Mouse (Mus musculus) lung, postnatal 0 days (tissue): ENCODE measurements at regions not wholly inside any gene's neighbourhood (a gene's known extent, or its start where the extent isn't known, plus 50 kb on each side); places are given as distances from the start of the nearest gene placed in this dataset.

Source experiments
- ATAC-seq: fragments of 200-750 bp; cut with Nextera tagmentation; 2 replicates; pipeline ENCODE4 v1.8.0; 2017; ENCODE audit warnings: moderate library complexity
- DNase-seq: peaks from one replicate; pipeline ENCODE4 v3.0.0-alpha.2; 2016; ENCODE audit warnings: low spot score
- H3K27ac ChIP-seq: fragments of 300-500 bp; sonication (generic); 2 replicates; pipeline ENCODE4 v1.5.1; 2014; ENCODE audit warnings: antibody characterized with exemption, mild to moderate bottlenecking, low read length, mixed read lengths
- H3K27me3 ChIP-seq: fragments of 300-500 bp; sonication (generic); replicated peaks from 2 replicates; pipeline ENCODE4 v1.6.1; 2014; ENCODE audit warnings: low read length, mixed read lengths; ENCODE audit not compliant: insufficient read depth
- H3K36me3 ChIP-seq: fragments of 300-500 bp; sonication (generic); 2 replicates; pipeline ENCODE4 v1.6.1; 2014; ENCODE audit warnings: low read length, mixed read lengths; ENCODE audit not compliant: insufficient read depth
- H3K4me1 ChIP-seq: fragments of 300-500 bp; sonication (generic); 2 replicates; pipeline ENCODE4 v1.6.1; 2014; ENCODE audit warnings: antibody characterized with exemption, low read depth, low read length, mixed read lengths; ENCODE audit not compliant: insufficient read depth
- H3K4me2 ChIP-seq: fragments of 300-500 bp; sonication (generic); replicated peaks from 2 replicates; pipeline ENCODE4 v1.6.1; 2014; ENCODE audit warnings: low read depth, mild to moderate bottlenecking, low read length, moderate library complexity, mixed read lengths
- H3K4me3 ChIP-seq: fragments of 300-500 bp; sonication (generic); 2 replicates; pipeline ENCODE4 v1.5.1; 2014; ENCODE audit warnings: low read depth, low read length
- H3K9ac ChIP-seq: fragments of 300-500 bp; sonication (generic); replicated peaks from 2 replicates; pipeline ENCODE4 v1.6.1; 2014; ENCODE audit warnings: low read depth, mild to moderate bottlenecking
- H3K9me3 ChIP-seq: fragments of 300-500 bp; sonication (generic); 2 replicates; pipeline ENCODE4 v1.6.1; 2016; ENCODE audit warnings: low read length, mixed read lengths
- CTCF ChIP-seq: IDR thresholded peaks from 2 replicates; pipeline ENCODE4 v1.5.1; 2016; ENCODE audit warnings: antibody characterized with exemption, mild to moderate bottlenecking
- EP300 ChIP-seq: IDR thresholded peaks from 2 replicates; pipeline ENCODE4 v1.6.1; 2016; ENCODE audit warnings: antibody characterized with exemption, mild to moderate bottlenecking, control low read depth
- WGBS: fragments of 180-500 bp; shearing (Covaris S2); extraction: QIAGEN DNeasy Blood & Tissue Kit; methylation state at CpG from one replicate; pipeline ENCODE4 v1.1.7; 2014; 5-methylcytosine and 5-hydroxymethylcytosine counted together

DNA sequence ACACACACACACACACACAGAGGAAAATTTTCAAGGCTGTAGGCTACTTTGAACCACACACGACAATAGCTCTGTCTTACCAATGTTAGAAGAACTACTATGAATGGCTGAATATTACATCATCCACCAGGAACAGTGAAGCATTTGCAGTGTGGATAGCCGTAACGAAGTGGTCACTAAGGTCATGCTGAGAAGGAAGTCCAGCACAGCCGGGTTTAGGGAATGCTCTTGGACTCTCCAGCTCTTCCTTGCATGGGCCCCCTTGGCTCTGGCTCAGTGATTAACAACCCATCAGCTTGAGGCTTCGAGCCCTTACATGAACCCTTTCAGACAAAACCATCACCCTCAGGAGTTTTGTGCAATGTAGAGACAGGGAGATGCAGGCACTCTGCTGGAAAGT is 245.3 kb downstream of the Adamts20 start:
- Histone ChIP-seq H3K27me3 (no peaks in the 10 kb centered on the region), H3K27ac (no peak overlapping the region), H3K9ac (no peak overlapping the region), H3K9me3 (no peaks in the 10 kb centered on the region), H3K4me1 (peaks cover 9% of the 10 kb centered on the region; the same call in 1 of the 2 replicates), H3K4me2 (no peak overlapping the region), H3K4me3 (no peak overlapping the region), H3K36me3 (no peaks in the 10 kb centered on the region)
- no peak for TF ChIP-seq EP300
- TF ChIP-seq CTCF = no peak
- 0 out of 2 replicates have a peak, but pooled peaks have one; percentile 15 for ATAC-seq
- WGBS = 45% methylated on average over 5 of the region's 5 CpGs
- DNase-seq = peak; percentile 13

GRCm38 (mm10) chr15:94216703-94217102 is 248.5 kb downstream of the Adamts20 start:
- WGBS = 68% methylated on average over 2 of the region's 2 CpGs
- Histone ChIP-seq H3K27ac (no peak overlapping the region), H3K4me2 (no peak overlapping the region), H3K36me3 (no peaks in the 10 kb centered on the region), H3K4me1 (peaks cover 9% of the 10 kb centered on the region; the same call in 1 of the 2 replicates), H3K9me3 (no peaks in the 10 kb centered on the region), H3K4me3 (no peak overlapping the region), H3K27me3 (no peaks in the 10 kb centered on the region), H3K9ac (no peak overlapping the region)
- ATAC-seq = peak; percentile 75
- peak; percentile 79 for DNase-seq
- no peak for TF ChIP-seq EP300
- no peak for TF ChIP-seq CTCF

DNA sequence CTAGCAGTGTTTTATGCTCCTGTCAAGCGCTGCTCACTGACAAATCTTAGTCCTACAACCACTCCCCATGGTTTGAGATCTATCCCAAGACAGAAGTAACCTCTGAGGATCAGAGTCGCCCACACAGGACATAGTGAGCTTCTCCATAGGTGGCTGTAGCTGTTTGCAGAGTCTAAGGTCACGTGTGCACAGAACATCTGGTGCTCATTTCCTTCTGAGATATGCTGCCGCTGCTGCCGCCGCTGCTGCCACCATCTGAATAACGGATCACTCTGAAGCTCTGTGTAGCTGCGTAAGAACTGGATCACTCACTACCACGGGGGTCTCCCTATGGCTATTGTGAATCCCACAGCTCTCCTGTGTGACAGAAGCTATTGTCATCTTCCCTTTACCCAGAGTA is 250.8 kb downstream of the Adamts20 start:
- no peak for ATAC-seq
- Histone ChIP-seq H3K9me3 (no peaks in the 10 kb centered on the region), H3K4me2 (no peak overlapping the region), H3K36me3 (no peaks in the 10 kb centered on the region), H3K27ac (no peak overlapping the region), H3K9ac (no peak overlapping the region), H3K4me3 (no peak overlapping the region), H3K4me1 (no peaks in the 10 kb centered on the region), H3K27me3 (no peaks in the 10 kb centered on the region)
- WGBS = 15% methylated on average over 9 of the region's 9 CpGs
- no peak for DNase-seq
- TF ChIP-seq CTCF (no peak), EP300 (no peak)

- ATAC-seq (no peak), DNase-seq (peak; percentile 83)
- no peaks in the 10 kb centered on the region for H3K36me3 ChIP-seq
- no peaks in the 10 kb centered on the region for H3K27me3 ChIP-seq
- H3K9me3 ChIP-seq = no peaks in the 10 kb centered on the region
- no peaks in the 10 kb centered on the region for H3K4me1 ChIP-seq
- 25% methylated on average over 4 of the region's 4 CpGs for WGBS
- H3K9ac ChIP-seq = no peak overlapping the region
- H3K4me3 ChIP-seq = no peak overlapping the region
- H3K4me2 ChIP-seq = no peak overlapping the region
- TF ChIP-seq EP300 = no peak
- TF ChIP-seq CTCF = peak; percentile 84
- no peak overlapping the region for H3K27ac ChIP-seq
These were observed 251.8 kb downstream of the Adamts20 start for GRCm38 (mm10) chr15:94213393-94213792.

GRCm38 (mm10) chr15:94208476-94208875 is 256.7 kb downstream of the Adamts20 start:
- no peak for TF ChIP-seq EP300
- TF ChIP-seq CTCF = no peak
- ATAC-seq (peak; percentile 53; the same call in 1 of the 2 replicates), DNase-seq (peak; percentile 65)
- Histone ChIP-seq H3K27ac (no peak overlapping the region), H3K9me3 (no peaks in the 10 kb centered on the region), H3K4me1 (no peaks in the 10 kb centered on the region), H3K27me3 (no peaks in the 10 kb centered on the region), H3K9ac (no peak overlapping the region), H3K4me2 (no peak overlapping the region), H3K4me3 (no peak overlapping the region), H3K36me3 (no peaks in the 10 kb centered on the region)
- WGBS = 8% methylated on average over 1 of the region's 1 CpGs

DNA sequence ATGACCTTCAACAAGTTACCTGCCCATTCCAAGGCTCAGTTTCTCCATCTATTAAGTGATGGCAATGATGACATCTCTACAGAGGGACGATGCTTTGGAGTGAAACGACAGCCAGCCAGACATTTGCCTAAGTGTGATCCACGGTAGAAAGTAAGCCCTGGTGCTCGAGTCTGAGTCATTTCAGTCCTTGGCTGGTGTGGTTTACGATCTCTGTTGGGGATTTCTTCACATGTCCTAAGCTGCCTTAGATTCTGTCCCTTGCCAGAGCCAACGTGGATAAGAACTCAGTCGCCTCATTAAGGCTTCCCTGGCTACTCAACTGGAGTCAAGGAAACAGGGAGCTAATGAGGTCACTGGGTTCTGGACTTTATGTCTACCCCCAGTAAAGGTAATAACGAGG is 258.8 kb downstream of the Adamts20 start:
- 78% methylated on average over 8 of the region's 8 CpGs for WGBS
- no peak for DNase-seq
- Histone ChIP-seq H3K9me3 (no peaks in the 10 kb centered on the region), H3K27me3 (no peaks in the 10 kb centered on the region), H3K9ac (no peak overlapping the region), H3K4me2 (no peak overlapping the region), H3K36me3 (no peaks in the 10 kb centered on the region), H3K4me1 (no peaks in the 10 kb centered on the region), H3K4me3 (no peak overlapping the region), H3K27ac (no peak overlapping the region)
- no peak for ATAC-seq
- TF ChIP-seq CTCF = no peak
- TF ChIP-seq EP300 = no peak
